Mouse (Mus musculus): ENCODE data around the gene Iyd.
"Not testable (repeated sequence)": the region's sequence is repeated elsewhere in the genome, so short reads cannot be mapped to it uniquely, and the experiment has no call there.

Iyd gene

DNA sequence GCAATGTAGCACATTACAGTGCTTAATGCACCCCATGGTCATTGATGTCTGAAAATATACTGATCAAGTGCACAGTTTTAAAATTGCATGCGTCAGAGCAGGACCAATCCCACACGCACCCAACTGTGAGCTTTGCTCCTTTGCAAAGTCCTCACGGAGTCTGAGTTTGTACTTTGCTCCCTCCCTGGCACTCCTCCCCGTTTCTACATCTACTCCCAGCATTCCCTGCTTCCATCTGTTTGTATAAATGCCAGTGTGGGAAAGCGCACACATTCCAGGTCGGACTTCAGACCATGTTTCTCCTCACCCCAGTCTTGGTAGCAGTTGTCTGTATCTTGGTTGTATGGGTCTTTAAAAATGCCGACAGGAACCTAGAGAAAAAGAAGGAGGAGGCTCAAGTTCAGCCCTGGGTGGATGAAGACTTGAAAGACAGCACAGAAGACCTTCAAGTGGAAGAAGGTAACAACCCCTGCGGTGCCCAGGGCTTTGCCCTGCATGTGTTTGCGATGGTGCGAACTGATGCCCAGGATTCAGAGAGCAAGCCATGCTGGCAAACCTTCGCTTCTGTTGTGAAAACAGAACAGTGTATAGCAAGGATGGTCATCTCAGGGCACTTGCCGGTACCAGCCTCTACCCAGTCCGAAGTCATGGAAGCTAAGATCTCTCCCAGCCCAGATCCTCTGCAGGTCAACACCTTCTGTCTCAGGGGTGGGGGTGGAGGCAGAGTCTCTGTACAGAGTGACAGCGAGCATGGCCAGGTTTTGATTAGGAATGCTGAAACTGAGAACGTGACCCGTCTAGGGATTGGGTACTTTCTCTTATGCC lies at the start of gene Iyd:
Iyd (plus strand) TSS at position 238 of the 825 bp plus-strand sequence.
- DNase-seq (ENCODE audit: low spot score in 2 of 2), result no peak

DNA sequence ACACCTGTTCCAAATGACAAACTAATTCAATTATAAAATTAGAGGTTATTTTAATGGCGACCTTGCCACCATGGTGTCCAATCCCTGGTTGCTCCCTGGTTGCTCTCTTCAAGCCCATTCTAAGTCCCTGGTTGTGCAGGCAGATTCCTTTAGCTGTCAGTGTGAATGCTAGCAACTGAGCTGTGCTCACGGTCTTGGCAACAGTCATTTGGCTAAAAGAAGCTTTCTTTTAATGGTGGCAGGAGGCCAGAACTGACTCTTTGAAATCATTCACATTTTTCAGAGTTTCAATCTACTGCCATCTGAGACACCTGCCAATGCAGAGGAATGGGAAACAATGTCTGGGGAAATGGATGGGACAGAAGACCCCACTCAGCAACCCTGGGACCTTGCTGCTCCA lies 43.2 kb upstream of the Iyd start:
- DNase-seq (ENCODE audit: low spot score in 2 of 2), result no peak

DNA sequence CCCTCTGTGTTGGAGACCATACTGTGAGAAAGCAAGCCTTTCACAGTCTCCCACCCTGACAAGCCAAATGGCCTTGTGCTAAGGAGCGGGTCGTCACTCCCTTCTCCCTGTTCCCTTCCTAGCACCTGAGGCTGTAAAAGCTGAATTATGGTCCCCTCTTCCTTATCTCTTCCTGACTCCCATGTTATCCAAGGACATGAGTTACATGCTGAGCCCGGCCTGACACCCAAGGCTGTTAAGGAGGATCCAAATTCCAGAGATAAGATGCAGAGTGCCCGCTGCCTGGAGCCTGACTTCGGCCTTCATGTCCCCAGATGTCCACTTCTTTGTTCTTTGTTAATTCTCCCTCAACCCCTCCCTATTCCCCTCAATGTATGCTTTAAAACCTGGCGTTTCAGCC lies 39.2 kb upstream of the Iyd start:
- not testable (repeated sequence) for DNase-seq (ENCODE audit: low spot score in 2 of 2)

DNA sequence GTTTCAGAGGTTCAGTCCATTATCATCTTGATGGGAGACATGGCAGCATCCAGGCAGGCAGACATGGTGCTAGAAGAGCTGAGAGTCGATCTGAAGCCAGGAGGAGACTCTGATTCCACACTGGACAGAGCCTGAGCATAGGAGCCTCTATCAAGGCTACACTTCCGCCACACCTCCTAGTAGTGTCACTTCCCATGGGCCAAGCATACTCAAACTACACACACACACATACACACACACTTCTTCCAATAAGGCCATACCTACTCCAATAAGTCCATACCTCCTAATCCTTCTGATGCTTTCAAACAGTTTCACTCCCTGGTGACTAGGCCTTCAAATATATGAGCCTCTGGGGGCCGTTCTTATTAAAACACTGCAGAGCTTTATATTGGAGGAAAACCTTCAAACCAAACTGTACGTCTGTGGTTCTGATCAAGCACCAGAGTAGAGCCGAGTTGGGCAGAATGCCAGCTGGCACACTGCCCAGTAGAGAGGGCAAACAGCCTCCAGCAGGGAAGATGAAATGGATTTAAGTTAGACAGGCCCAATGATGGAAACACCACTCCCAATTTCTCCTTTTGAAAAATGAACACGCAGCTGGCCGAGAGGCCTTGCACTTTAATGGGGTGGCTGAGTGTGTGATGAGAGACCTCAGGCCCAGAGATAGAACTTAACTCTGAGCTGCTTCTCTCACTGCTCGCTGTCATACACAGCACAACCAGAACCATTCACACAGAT lies 32.4 kb upstream of the Iyd start:
- DNase-seq (ENCODE audit: low spot score in 2 of 2), result peak; percentile 66 to 93

- no peak for DNase-seq (ENCODE audit: low spot score in 2 of 2)
Measured at GRCm38 (mm10) chr10:3508222-3508588, 31.8 kb upstream of the Iyd start.

DNA sequence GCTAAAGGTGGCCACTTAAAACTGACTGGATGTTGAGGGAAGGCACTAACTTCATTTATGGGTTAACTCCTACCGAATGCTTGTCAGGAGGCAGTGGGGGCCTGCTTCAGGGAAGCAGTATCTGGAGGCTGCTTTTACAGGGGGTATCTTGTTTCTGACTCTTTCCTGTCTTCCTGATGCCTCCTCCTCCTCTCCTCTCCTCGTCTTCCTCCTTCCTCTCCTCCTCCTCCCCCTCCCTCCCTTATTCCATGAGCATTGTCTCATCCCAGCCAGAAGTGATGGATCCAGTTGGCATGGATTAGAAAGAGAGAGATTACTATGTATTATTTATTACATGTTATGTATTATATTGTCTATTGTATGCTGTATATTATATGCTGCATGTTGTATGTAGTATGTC lies 31.3 kb upstream of the Iyd start:
- DNase-seq (ENCODE audit: low spot score in 2 of 2), result no peak

- no peak for DNase-seq (ENCODE audit: low spot score in 2 of 2)
Measured at GRCm38 (mm10) chr10:3509663-3510277, 30.3 kb upstream of the Iyd start.

- no peak for DNase-seq (ENCODE audit: low spot score in 2 of 2)
Measured at GRCm38 (mm10) chr10:3510486-3510885, 29.6 kb upstream of the Iyd start.

GRCm38 (mm10) chr10:3511401-3511800 lies 28.6 kb upstream of the Iyd start:
- DNase-seq (ENCODE audit: low spot score in 2 of 2), result no peak

GRCm38 (mm10) chr10:3512620-3513305 lies 27.3 kb upstream of the Iyd start:
- peak in 1 of 2 experiments; percentile 35 for DNase-seq (ENCODE audit: low spot score in 2 of 2)

DNA sequence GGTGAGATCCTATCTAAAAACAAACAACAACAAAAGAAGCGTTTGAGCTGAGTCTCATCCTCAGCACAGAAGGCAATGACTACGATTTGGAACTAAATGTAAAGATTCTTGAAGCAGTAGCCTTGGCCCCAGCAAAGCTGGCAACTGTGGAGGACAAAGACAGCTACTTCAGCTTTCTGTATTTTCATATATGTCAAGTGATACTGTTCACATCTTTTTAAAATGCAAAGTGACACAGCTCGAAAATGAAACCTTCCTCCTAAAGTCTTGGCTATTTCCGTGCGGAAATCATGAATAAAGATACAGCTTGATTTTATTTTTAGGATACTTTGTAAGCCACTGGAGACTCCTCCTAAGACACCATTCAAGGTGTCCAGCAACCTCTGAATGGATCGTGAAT lies 26.1 kb upstream of the Iyd start:
- DNase-seq (ENCODE audit: low spot score in 2 of 2), result no peak

- no peak for DNase-seq (ENCODE audit: low spot score in 2 of 2)
Measured at GRCm38 (mm10) chr10:3514634-3515033, 25.4 kb upstream of the Iyd start.

- no peak for DNase-seq (ENCODE audit: low spot score in 2 of 2)
Measured at GRCm38 (mm10) chr10:3516442-3516841, 23.6 kb upstream of the Iyd start.

DNA sequence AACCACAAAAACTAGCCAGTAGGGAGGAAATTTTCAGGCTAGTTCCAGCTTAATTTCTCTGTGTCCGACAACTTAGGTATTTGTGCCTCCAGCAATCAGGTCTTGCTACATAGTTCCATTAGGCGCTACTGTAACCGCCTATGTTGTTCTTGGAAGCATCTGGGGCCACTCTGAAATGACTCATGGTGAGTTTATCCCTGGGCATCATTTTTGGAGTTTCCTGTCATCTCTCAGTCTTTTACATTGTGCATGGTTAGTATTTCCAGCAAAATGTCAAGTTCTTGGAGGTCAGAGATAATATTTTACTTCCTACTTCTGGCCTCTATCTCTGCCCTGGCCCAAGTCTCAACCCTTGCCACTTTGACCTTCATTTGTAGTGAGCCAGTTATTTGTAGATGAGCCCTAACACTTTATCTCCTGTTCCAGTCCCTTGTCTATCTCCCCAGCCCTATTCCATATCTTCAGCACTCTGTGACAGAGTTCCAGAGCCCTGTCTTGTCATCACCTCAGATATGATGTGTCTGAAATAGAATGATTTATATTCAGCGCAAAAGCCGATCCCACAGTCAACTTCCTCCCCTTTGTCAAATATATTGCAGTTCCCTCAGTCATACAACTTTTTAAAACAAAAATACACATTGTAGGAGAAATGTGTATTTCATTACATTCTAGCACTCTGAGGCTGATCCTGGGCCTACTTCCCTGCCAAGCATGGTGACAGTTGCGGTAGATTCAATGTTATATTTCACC lies 16.8 kb upstream of the Iyd start:
- DNase-seq (ENCODE audit: low spot score in 2 of 2), result no peak

DNA sequence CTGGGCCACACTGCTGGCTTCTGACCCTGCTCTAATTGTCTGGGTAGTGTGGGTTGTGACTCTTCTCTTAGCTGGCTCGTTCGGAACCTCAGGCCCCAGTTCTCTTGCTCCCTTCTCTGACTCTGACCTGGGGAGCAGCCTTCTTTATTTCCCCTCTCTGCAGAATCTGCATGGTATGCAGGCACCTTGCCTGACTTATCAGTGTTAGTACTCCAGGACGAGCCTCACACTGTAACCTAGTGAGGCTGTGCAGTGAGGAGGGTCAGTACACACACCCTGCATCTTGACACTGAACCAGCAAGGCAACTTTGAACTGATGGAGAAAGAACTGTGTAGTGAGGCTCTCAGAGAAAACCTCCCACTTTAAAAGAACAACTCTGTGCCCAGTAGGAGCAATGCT lies 15.5 kb upstream of the Iyd start:
- DNase-seq (ENCODE audit: low spot score in 2 of 2), result no peak

GRCm38 (mm10) chr10:3525420-3526019 lies 14.5 kb upstream of the Iyd start:
- no peak for DNase-seq (ENCODE audit: low spot score in 2 of 2)

GRCm38 (mm10) chr10:3529807-3530206 lies 10.2 kb upstream of the Iyd start:
- no peak for DNase-seq (ENCODE audit: low spot score in 2 of 2)

GRCm38 (mm10) chr10:3530661-3531060 lies 9.4 kb upstream of the Iyd start:
- DNase-seq (ENCODE audit: low spot score in 2 of 2), result no peak

DNA sequence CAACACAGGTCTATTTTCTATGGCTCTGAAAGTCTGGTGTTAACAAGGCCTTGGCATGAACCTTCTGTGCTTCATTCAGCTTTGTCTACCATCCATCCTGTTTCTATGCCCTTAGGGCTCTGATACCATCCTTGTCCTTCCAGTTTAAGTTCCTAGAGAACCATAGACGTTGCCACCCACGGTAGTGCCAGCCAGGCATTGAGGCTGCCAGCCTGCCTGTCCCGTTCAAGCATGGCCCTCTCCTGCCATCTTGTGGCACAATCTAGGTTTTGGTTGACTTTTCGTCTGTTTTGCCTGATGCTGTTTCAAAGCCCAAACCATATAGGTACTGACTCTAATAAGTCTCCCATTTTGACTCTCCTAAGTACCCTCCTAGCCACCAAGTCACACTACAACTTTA lies 8.7 kb upstream of the Iyd start:
- DNase-seq (ENCODE audit: low spot score in 2 of 2), result peak; percentile 70 to 91

DNA sequence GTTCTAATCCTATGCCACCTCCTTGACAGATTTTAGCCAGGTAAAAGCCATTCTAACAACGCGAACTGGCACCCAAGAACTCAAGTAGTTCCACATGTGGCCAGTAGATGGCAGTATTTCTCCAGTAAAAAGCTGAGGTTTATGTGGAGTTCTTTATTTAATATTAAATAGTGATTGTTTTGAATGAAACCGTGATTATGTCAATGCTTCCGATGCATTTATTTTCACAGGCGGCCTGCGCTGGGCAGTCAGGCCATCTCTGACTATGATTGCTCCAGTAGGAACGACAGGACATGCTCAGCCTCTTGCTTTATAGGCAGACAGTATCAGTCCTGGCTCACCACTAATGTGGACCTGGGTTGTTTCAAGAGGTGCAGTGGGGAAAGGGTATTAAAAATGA lies 5.6 kb upstream of the Iyd start:
- peak in 1 of 2 experiments; percentile 60 for DNase-seq (ENCODE audit: low spot score in 2 of 2)

GRCm38 (mm10) chr10:3536361-3536760 lies 3.7 kb upstream of the Iyd start:
- no peak for DNase-seq (ENCODE audit: low spot score in 2 of 2)
